Mouse (Mus musculus): ENCODE data around the gene Cnnm2. TPM values are rescaled to one million over a fixed set of nuclear protein-coding genes. Genes with fewer than 3 reads are reported as not detected.

The Cnnm2 gene
- 7.4 and 9.7 TPM in 2 replicates for polyA plus RNA-seq (2012; rRNA removed)

DNA sequence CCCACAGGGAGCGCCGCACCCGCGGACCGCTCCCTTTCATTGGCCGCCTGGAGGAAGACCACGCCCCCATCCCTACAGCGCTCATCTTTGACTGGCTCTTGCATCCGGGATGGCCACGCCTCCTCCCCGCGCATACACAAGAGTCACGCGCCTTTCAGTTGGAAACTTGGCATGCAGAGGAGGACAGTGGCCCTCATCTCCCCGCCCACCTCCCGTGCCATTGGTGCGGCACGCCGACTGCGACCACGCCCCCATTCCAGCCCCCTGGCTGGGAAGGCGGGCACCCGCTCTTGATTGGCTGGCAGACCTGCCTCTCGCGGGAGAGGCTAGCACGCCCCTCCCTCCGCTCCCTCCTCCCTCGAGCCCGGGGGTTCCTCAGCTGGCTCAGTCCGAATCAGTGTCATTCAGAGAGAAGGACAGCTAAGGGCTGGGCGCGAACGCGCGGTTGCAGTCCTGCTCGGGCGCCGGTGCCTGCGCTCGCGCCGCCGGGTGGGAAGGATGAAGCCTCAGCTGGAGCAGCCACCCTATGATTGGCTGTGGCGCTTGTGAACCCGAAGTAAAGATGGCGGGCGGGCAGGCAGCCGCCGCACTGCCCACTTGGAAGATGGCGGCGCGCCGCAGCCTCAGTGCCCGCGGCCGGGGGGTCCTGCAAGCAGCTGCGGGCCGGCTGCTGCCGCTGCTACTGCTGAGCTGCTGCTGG, at the start of gene Cnnm2:
Gene Cnnm2 (plus strand): TSS at position 350 of the 700 bp plus-strand sequence.
- peaks cover 7% of the 10 kb centered on the region; the same call in 1 of the 2 replicates for H3K27me3 ChIP-seq (ENCODE audit: control insufficient read depth, insufficient read depth, low read length)
- peak within 1 kb of the TSS; percentile 20; the same call in 1 of the 2 replicates for H3K27ac ChIP-seq (ENCODE audit: control insufficient read depth, insufficient read depth, low read length)
- H3K4me1 ChIP-seq (replicated peaks; ENCODE audit: control insufficient read depth, insufficient read depth, low read length), result peaks cover 19% of the 10 kb centered on the region
- under 1% methylated on average over 59 of the region's 59 CpGs for WGBS
- peak within 1 kb of the TSS; percentile 66 for H3K4me3 ChIP-seq (ENCODE audit: control insufficient read depth, insufficient read depth, low read length)
- peak; percentile 31 for TF ChIP-seq POLR2A (IDR thresholded peaks at IDR 0.05; ENCODE audit: control insufficient read depth, extremely low read depth, insufficient read depth, low read length, poor library complexity)
- TF ChIP-seq CTCF (IDR thresholded peaks at IDR 0.05; ENCODE audit: borderline replicate concordance, control insufficient read depth, extremely low read depth, insufficient read depth, low read length, poor library complexity), result no peak
- no peaks in the 10 kb centered on the region for H3K36me3 ChIP-seq (ENCODE audit: control insufficient read depth, insufficient read depth, low read length)
- DNase-seq, result peak; percentile 100

DNA sequence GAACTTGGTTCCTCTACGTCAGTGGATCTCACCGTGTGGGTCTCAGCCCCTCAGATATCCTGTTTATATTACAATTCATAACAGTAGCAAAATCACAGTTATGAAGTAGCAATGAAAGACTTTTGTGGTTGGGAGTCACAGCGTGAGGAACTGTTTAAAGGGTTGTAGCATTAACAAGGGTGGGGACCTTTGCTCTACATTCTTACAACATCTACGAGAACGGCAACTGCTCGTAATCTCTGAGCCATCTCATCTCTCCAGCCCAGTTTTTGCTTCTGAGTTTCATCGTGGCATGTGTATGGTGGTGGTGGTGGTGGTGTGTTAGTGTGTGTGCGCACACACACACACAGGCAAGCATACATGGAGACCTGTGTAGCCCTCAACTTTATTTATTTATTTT, 47.2 kb upstream of the Cnnm2 start:
- Histone ChIP-seq H3K4me3 (ENCODE audit: control insufficient read depth, insufficient read depth, low read length) (no peak overlapping the region), H3K27ac (ENCODE audit: control insufficient read depth, insufficient read depth, low read length) (no peak overlapping the region), H3K36me3 (ENCODE audit: control insufficient read depth, insufficient read depth, low read length) (no peaks in the 10 kb centered on the region), H3K4me1 (replicated peaks; ENCODE audit: control insufficient read depth, insufficient read depth, low read length) (no peaks in the 10 kb centered on the region), H3K27me3 (ENCODE audit: control insufficient read depth, insufficient read depth, low read length) (no peaks in the 10 kb centered on the region)
- DNase-seq, result no peak
- 96% methylated on average over 8 of the region's 8 CpGs for whole genome bisulfite sequencing
- TF ChIP-seq CTCF (IDR thresholded peaks at IDR 0.05; ENCODE audit: borderline replicate concordance, control insufficient read depth, extremely low read depth, insufficient read depth, low read length, poor library complexity), result no peak
- TF ChIP-seq POLR2A (IDR thresholded peaks at IDR 0.05; ENCODE audit: control insufficient read depth, extremely low read depth, insufficient read depth, low read length, poor library complexity), result no peak

- Histone ChIP-seq H3K4me3 (ENCODE audit: control insufficient read depth, insufficient read depth, low read length) (no peak overlapping the region), H3K4me1 (replicated peaks; ENCODE audit: control insufficient read depth, insufficient read depth, low read length) (no peaks in the 10 kb centered on the region), H3K36me3 (ENCODE audit: control insufficient read depth, insufficient read depth, low read length) (no peaks in the 10 kb centered on the region), H3K27me3 (ENCODE audit: control insufficient read depth, insufficient read depth, low read length) (no peaks in the 10 kb centered on the region), H3K27ac (ENCODE audit: control insufficient read depth, insufficient read depth, low read length) (no peak overlapping the region)
- DNase-seq, result no peak
- TF ChIP-seq CTCF (IDR thresholded peaks at IDR 0.05; ENCODE audit: borderline replicate concordance, control insufficient read depth, extremely low read depth, insufficient read depth, low read length, poor library complexity), result no peak
- TF ChIP-seq POLR2A (IDR thresholded peaks at IDR 0.05; ENCODE audit: control insufficient read depth, extremely low read depth, insufficient read depth, low read length, poor library complexity), result no peak
- WGBS, result 95% methylated on average over 8 of the region's 8 CpGs
Measured at GRCm38 (mm10) chr19:46715016-46715415, 46.4 kb upstream of the Cnnm2 start.

DNA sequence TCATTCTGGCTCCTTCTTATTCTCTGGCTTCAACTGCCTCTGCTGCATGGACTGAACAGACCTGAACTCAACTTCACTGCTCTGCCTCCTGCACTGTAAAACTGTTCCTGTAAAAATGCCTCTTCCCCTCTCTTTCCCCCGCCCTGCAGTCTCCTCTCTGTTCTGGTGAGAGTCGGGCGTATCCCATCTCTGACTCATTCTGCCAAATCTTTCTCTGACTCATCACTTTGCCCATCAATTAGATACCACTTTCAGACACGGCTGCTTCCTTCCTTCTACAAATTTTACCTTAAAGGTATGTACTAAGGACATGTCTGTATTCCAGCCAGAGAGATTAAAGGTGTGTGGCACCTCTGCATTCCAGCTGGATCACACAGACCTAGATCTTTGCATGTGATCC, 43.2 kb upstream of the Cnnm2 start:
- Histone ChIP-seq H3K27ac (ENCODE audit: control insufficient read depth, insufficient read depth, low read length) (no peak overlapping the region), H3K36me3 (ENCODE audit: control insufficient read depth, insufficient read depth, low read length) (no peaks in the 10 kb centered on the region)
- no peak for DNase-seq

DNA sequence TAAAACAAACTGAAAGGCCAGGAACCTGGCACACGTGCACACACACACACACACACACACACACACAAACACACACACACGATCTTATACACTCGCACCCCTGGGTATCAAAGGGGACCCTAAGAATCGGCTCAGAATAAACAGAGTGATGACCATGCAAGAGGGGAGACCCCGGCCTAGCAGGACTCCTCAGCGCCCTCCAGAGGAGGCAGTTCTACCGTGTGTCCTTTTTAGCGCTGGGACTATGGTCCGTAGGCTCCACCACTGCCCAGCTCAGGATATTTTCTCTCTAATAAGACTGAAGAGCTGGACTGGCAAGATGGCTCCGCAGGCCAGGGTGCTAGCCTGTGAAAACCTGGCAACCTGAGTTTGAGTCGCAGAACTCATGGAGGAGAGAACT, 37.0 kb upstream of the Cnnm2 start:
- DNase-seq, result no peak
- no peaks in the 10 kb centered on the region; the same call in 1 of the 2 replicates for H3K36me3 ChIP-seq (ENCODE audit: control insufficient read depth, insufficient read depth, low read length)
- WGBS, result 93% methylated on average over 11 of the region's 11 CpGs
- no peaks in the 10 kb centered on the region for H3K4me1 ChIP-seq (replicated peaks; ENCODE audit: control insufficient read depth, insufficient read depth, low read length)
- no peaks in the 10 kb centered on the region for H3K27me3 ChIP-seq (ENCODE audit: control insufficient read depth, insufficient read depth, low read length)
- no peak for TF ChIP-seq CTCF (IDR thresholded peaks at IDR 0.05; ENCODE audit: borderline replicate concordance, control insufficient read depth, extremely low read depth, insufficient read depth, low read length, poor library complexity)
- TF ChIP-seq POLR2A (IDR thresholded peaks at IDR 0.05; ENCODE audit: control insufficient read depth, extremely low read depth, insufficient read depth, low read length, poor library complexity), result no peak
- no peak overlapping the region for H3K27ac ChIP-seq (ENCODE audit: control insufficient read depth, insufficient read depth, low read length)
- H3K4me3 ChIP-seq (ENCODE audit: control insufficient read depth, insufficient read depth, low read length), result no peak overlapping the region

More for the DNA sequence above, 43.2 kb upstream of the Cnnm2 start:
- no peaks in the 10 kb centered on the region for H3K27me3 ChIP-seq (ENCODE audit: control insufficient read depth, insufficient read depth, low read length)
- no peaks in the 10 kb centered on the region for H3K4me1 ChIP-seq (replicated peaks; ENCODE audit: control insufficient read depth, insufficient read depth, low read length)
- WGBS, result 91% methylated on average over 4 of the region's 4 CpGs
- TF ChIP-seq POLR2A (IDR thresholded peaks at IDR 0.05; ENCODE audit: control insufficient read depth, extremely low read depth, insufficient read depth, low read length, poor library complexity), result no peak
- TF ChIP-seq CTCF (IDR thresholded peaks at IDR 0.05; ENCODE audit: borderline replicate concordance, control insufficient read depth, extremely low read depth, insufficient read depth, low read length, poor library complexity), result no peak
- H3K4me3 ChIP-seq (ENCODE audit: control insufficient read depth, insufficient read depth, low read length), result no peak overlapping the region

- Histone ChIP-seq H3K27ac (ENCODE audit: control insufficient read depth, insufficient read depth, low read length) (no peak overlapping the region), H3K36me3 (ENCODE audit: control insufficient read depth, insufficient read depth, low read length) (no peaks in the 10 kb centered on the region; the same call in 1 of the 2 replicates), H3K27me3 (ENCODE audit: control insufficient read depth, insufficient read depth, low read length) (no peaks in the 10 kb centered on the region), H3K4me1 (replicated peaks; ENCODE audit: control insufficient read depth, insufficient read depth, low read length) (no peaks in the 10 kb centered on the region), H3K4me3 (ENCODE audit: control insufficient read depth, insufficient read depth, low read length) (no peak overlapping the region)
- TF ChIP-seq POLR2A (IDR thresholded peaks at IDR 0.05; ENCODE audit: control insufficient read depth, extremely low read depth, insufficient read depth, low read length, poor library complexity) (no peak), CTCF (IDR thresholded peaks at IDR 0.05; ENCODE audit: borderline replicate concordance, control insufficient read depth, extremely low read depth, insufficient read depth, low read length, poor library complexity) (no peak)
- DNase-seq, result no peak
- WGBS, result 96% methylated on average over 8 of the region's 8 CpGs
Measured at GRCm38 (mm10) chr19:46726142-46726541, 35.3 kb upstream of the Cnnm2 start.
